Mouse (Mus musculus) cerebellum, adult 2 months (tissue): ENCODE data around the gene Hist1h2bk.

Experiments
- CTCF ChIP-seq: fragments of 200-500 bp; IDR thresholded peaks from 2 replicates; pipeline ENCODE4 v1.5.1; 2011; ENCODE audit warnings: low read depth, mild to moderate bottlenecking, control low read depth, low read length, moderate library complexity, borderline replicate concordance; ENCODE audit not compliant: insufficient read depth
- POLR2A ChIP-seq: fragments of 200-500 bp; IDR thresholded peaks from 2 replicates; pipeline ENCODE4 v1.6.1; 2011; ENCODE audit warnings: low read length, control low read depth, borderline replicate concordance; ENCODE audit not compliant: insufficient read depth

- no peak for TF ChIP-seq CTCF
- no peak for TF ChIP-seq POLR2A
These were observed 40.8 kb upstream of the Hist1h2bk start for GRCm38 (mm10) chr13:21994896-21995295.
